Mouse (Mus musculus) kidney, embryonic 15.5 days (tissue): ENCODE results near the gene Gpr35. TPM values are rescaled to one million over a fixed set of nuclear protein-coding genes. Genes with fewer than 3 reads are reported as not detected.
"Not testable (repeated sequence)": the region's sequence is repeated elsewhere in the genome, so short reads cannot be mapped to it uniquely, and the experiment has no call there.

Experiments used
- ATAC-seq: fragments of 200-750 bp; cut with Nextera tagmentation; replicated peaks from 2 replicates; pipeline ENCODE4 v1.8.0; 2017; ENCODE audit warnings: moderate TSS enrichment; ENCODE audit not compliant: low FRiP score
- H3K27ac ChIP-seq: fragments of 300-500 bp; sonication (generic); 2 replicates; pipeline ENCODE4 v1.5.1; 2015; ENCODE audit warnings: mild to moderate bottlenecking, inconsistent platforms
- H3K27me3 ChIP-seq: fragments of 300-500 bp; sonication (generic); 2 replicates; pipeline ENCODE4 v1.6.1; 2015; ENCODE audit warnings: inconsistent platforms
- H3K36me3 ChIP-seq: fragments of 300-500 bp; sonication (generic); 2 replicates; pipeline ENCODE4 v1.6.1; 2015; ENCODE audit warnings: inconsistent platforms
- H3K4me1 ChIP-seq: fragments of 300-500 bp; sonication (generic); 2 replicates; pipeline ENCODE4 v1.6.1; 2015; ENCODE audit warnings: inconsistent platforms
- H3K4me2 ChIP-seq: fragments of 300-500 bp; sonication (generic); 2 replicates; pipeline ENCODE4 v1.6.1; 2015; ENCODE audit warnings: moderate library complexity, mild to moderate bottlenecking, inconsistent platforms
- H3K4me3 ChIP-seq: fragments of 300-500 bp; sonication (generic); replicated peaks from 2 replicates; pipeline ENCODE4 v1.5.1; 2015; ENCODE audit warnings: mild to moderate bottlenecking, inconsistent platforms
- H3K9ac ChIP-seq: fragments of 300-500 bp; sonication (generic); 2 replicates; pipeline ENCODE4 v1.6.1; 2015; ENCODE audit warnings: mild to moderate bottlenecking, inconsistent platforms
- H3K9me3 ChIP-seq: fragments of 300-500 bp; sonication (generic); replicated peaks from 2 replicates; pipeline ENCODE4 v1.6.1; 2016; ENCODE audit warnings: inconsistent platforms
- WGBS: fragments of 180-500 bp; shearing (Covaris S2); methylation state at CpG from one replicate; pipeline ENCODE4 v1.1.7; 2015; ENCODE audit warnings: mixed read lengths; 5-methylcytosine and 5-hydroxymethylcytosine counted together
- polyA plus RNA-seq: library from polyadenylated mRNA; unstranded; fragments of >200 nt; fragmentation: Nextera tagmentation; extraction: Ambion mirVana; gene quantifications from 2 replicates; pipeline ENCODE4 v1.2.1, GENCODE M21; 2015

The Gpr35 gene
- polyA plus RNA-seq, 1 experiment from 2014 or later: 0.56 TPM

GRCm38 (mm10) chr1:92970791-92971190 lies 20.1 kb downstream of the Gpr35 start:
- not testable (repeated sequence) for ATAC-seq, H3K4me2 ChIP-seq, H3K27me3 ChIP-seq, H3K36me3 ChIP-seq, H3K4me1 ChIP-seq, H3K4me3 ChIP-seq, H3K9me3 ChIP-seq, H3K27ac ChIP-seq, H3K9ac ChIP-seq
- WGBS: 85% methylated on average over 6 of the region's 6 CpGs

- Histone ChIP-seq H3K4me3 (no peak overlapping the region), H3K9me3 (no peaks in the 10 kb centered on the region), H3K4me1 (peaks cover 8% of the 10 kb centered on the region; the same call in 1 of the 2 replicates), H3K9ac (no peak overlapping the region), H3K27ac (no peak overlapping the region), H3K36me3 (no peaks in the 10 kb centered on the region), H3K27me3 (no peaks in the 10 kb centered on the region), H3K4me2 (no peak overlapping the region)
- ATAC-seq: no peak
- 81% methylated on average over 7 of the region's 7 CpGs for WGBS
Measured at GRCm38 (mm10) chr1:92971879-92972795, 21.5 kb downstream of the Gpr35 start.

- no peak; the same call in 1 of the 2 replicates for ATAC-seq
- WGBS: 56% methylated on average over 1 of the region's 1 CpGs
- no peak overlapping the region for H3K4me2 ChIP-seq
- H3K36me3 ChIP-seq: no peaks in the 10 kb centered on the region
- H3K27me3 ChIP-seq: no peaks in the 10 kb centered on the region
- no peaks in the 10 kb centered on the region for H3K9me3 ChIP-seq
- H3K9ac ChIP-seq: no peak overlapping the region
- peaks cover 8% of the 10 kb centered on the region; the same call in 1 of the 2 replicates for H3K4me1 ChIP-seq
- H3K4me3 ChIP-seq: no peak overlapping the region
- no peak overlapping the region for H3K27ac ChIP-seq
Measured at GRCm38 (mm10) chr1:92972854-92973253, 22.2 kb downstream of the Gpr35 start.

DNA sequence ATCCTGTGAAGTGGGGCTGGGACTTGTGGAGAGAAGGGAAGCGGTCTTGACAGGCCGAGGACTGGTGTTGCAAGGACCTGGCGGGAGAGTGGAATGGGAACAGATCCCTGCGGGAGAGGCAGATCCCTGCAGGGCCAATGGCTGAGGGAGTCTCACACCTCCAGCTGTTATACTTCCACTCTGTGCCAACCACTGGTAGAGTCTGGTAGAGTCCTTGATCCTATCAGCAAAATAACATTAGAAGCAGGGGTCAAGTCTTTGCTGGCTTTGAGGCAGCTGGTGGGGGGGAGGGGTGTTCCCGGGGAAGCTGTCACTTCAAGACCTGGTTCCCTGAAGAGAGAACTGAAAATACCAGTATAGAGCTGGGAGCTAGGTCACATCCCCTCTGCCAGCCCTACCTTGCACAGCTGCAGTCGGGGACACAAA lies 25.5 kb downstream of the Gpr35 start:
- Histone ChIP-seq H3K9ac (no peak overlapping the region), H3K27me3 (0 out of 2 replicates have a peak, but pooled peaks cover 9% of the 10 kb centered on the region), H3K27ac (no peak overlapping the region), H3K4me3 (no peak overlapping the region), H3K36me3 (no peaks in the 10 kb centered on the region), H3K9me3 (no peaks in the 10 kb centered on the region), H3K4me2 (no peak overlapping the region), H3K4me1 (peaks cover 21% of the 10 kb centered on the region; the same call in 1 of the 2 replicates)
- WGBS: 31% methylated on average over 6 of the region's 6 CpGs
- ATAC-seq: no peak; the same call in 1 of the 2 replicates

DNA sequence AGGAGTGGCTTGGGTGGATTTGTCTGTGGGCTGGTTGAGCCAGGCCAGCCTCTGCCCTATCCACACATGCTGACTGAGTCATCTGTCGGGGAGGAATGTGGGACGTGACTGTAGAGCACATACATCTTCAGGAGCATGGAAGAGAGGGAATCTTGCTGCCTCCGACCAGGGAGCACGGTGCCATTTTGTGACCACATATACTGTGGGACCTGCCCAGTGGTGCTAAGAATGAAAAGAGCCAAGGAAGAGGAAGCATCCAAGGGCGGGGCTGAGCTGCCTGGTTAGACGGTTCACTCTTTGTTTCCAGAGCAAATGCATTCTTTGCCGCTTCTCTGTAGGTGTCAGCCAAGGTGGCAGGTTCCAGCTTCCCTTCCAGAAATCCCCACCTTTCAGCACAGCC lies 28.0 kb downstream of the Gpr35 start:
- 0 out of 2 replicates have a peak, but pooled peaks cover 9% of the 10 kb centered on the region for H3K27me3 ChIP-seq

DNA sequence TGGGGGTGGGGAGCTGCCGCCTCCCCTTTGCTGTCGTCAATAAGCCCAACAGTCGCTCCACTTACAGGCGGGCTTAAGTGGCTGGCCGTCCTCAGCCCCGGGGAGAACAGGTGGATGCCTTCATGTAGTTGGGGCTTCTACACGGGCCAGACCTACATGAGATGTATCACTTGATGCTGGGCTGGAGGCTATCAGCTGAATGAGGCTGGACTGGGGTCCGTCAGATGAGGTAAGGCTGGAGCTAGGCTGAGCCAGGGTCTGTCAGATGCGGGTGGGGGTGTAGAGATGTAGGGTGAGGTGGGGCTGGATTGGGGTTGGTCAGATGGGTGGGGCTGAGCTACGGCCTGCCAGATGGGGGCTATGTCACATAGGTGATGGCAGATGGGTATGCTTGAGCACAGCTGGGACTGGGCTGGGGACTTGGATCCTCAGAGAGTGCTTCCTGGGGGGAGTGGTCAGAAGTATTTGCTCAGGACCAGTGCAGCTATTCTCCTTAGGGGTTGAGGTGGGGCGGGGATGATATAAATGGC lies 28.5 kb downstream of the Gpr35 start:
- 23% methylated on average over 11 of the region's 11 CpGs for WGBS
- 0 out of 2 replicates have a peak, but pooled peaks have one; percentile 17 for ATAC-seq
- H3K9me3 ChIP-seq: no peaks in the 10 kb centered on the region
- peaks cover 19% of the 10 kb centered on the region; the same call in 1 of the 2 replicates for H3K4me1 ChIP-seq
- H3K27me3 ChIP-seq: 0 out of 2 replicates have a peak, but pooled peaks cover 9% of the 10 kb centered on the region
- no peak overlapping the region for H3K4me2 ChIP-seq
- H3K27ac ChIP-seq: no peak overlapping the region
- no peaks in the 10 kb centered on the region for H3K36me3 ChIP-seq
- no peak overlapping the region for H3K9ac ChIP-seq
- H3K4me3 ChIP-seq: no peak overlapping the region

More for the DNA sequence above, 28.0 kb downstream of the Gpr35 start:
- no peak overlapping the region for H3K4me2 ChIP-seq
- 51% methylated on average over 7 of the region's 7 CpGs for WGBS
- no peaks in the 10 kb centered on the region for H3K9me3 ChIP-seq
- H3K36me3 ChIP-seq: no peaks in the 10 kb centered on the region
- peaks cover 19% of the 10 kb centered on the region; the same call in 1 of the 2 replicates for H3K4me1 ChIP-seq
- ATAC-seq: no peak
- no peak overlapping the region for H3K4me3 ChIP-seq
- H3K9ac ChIP-seq: no peak overlapping the region
- no peak overlapping the region for H3K27ac ChIP-seq

DNA sequence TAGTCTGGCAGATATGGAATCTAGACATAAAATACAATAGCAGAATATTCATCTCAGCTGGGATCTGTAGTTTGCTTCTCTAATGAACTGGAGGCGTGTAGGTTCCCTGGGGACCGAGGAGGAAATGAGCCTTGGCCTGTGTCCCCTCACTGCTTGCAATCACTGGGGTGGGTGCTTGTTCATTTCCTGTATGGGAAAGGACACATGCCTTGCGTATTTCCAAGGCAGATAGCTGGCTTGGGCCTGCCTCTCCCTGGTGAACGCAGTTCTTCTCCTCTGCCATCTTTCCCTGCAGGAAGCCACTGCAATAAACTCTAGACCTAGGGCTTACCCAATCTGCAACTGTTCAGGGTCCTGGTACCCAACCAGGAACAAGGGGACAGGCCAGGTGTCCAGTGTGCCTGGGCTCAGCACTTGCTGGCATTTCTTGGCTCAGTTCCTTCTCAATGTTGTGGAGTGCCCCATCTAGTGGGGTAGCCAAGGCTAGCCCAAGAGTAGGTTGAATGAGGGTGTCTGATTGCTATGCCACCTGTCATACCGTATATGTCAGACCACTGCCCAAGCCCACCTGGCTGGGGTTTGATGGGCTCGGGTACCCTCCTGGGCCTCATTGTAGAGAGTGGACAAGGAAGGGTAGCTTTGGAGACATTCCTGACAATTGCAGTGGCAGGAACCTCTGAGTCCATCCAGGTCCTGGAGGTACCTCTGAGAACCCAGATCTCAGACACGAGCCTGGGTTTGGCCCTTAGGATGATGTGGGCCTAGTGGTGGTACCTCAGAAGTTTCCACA lies 30.6 kb downstream of the Gpr35 start:
- no peaks in the 10 kb centered on the region for H3K36me3 ChIP-seq
- no peak overlapping the region for H3K4me3 ChIP-seq
- H3K4me2 ChIP-seq: no peak overlapping the region
- peak overlapping the region; percentile 5; the same call in 1 of the 2 replicates for H3K27ac ChIP-seq
- peaks cover 16% of the 10 kb centered on the region; the same call in 1 of the 2 replicates for H3K4me1 ChIP-seq
- H3K27me3 ChIP-seq: 0 out of 2 replicates have a peak, but pooled peaks cover 9% of the 10 kb centered on the region
- no peak overlapping the region for H3K9ac ChIP-seq
- 71% methylated on average over 7 of the region's 7 CpGs for WGBS
- no peaks in the 10 kb centered on the region for H3K9me3 ChIP-seq
- ATAC-seq: no peak

DNA sequence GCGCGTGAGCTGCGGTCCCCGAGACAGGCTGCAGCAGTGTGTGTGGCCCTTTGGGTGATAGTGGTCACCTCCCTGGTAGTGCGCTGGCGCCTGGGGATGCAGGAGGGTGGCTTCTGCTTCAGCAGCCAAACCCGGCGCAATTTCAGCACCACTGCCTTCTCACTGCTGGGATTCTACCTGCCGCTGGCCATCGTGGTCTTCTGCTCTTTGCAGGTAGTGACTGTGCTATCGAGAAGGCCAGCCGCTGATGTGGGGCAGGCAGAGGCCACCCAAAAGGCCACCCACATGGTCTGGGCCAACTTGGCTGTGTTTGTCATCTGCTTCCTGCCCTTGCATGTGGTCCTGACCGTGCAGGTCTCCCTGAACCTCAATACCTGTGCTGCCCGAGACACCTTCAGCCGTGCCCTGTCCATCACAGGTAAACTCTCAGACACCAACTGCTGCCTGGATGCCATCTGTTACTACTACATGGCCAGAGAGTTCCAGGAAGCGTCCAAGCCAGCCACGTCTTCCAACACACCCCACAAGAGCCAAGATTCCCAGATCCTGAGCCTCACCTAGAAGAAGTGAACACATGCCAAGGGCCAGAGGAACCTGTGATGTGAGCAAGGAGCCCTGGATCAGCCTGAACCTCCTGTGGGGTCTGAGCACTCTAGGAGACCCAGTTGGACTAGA lies 32.4 kb downstream of the Gpr35 start:
- no peak overlapping the region for H3K4me2 ChIP-seq
- no peaks in the 10 kb centered on the region for H3K9me3 ChIP-seq
- no peak overlapping the region for H3K27ac ChIP-seq
- H3K4me3 ChIP-seq: no peak overlapping the region
- ATAC-seq: no peak
- H3K27me3 ChIP-seq: 0 out of 2 replicates have a peak, but pooled peaks cover 9% of the 10 kb centered on the region
- 91% methylated on average over 17 of the region's 17 CpGs for WGBS
- H3K4me1 ChIP-seq: peaks cover 15% of the 10 kb centered on the region; the same call in 1 of the 2 replicates
- H3K9ac ChIP-seq: no peak overlapping the region
- no peaks in the 10 kb centered on the region for H3K36me3 ChIP-seq

- no peaks in the 10 kb centered on the region for H3K27me3 ChIP-seq
- H3K9ac ChIP-seq: no peak overlapping the region
- H3K9me3 ChIP-seq: no peaks in the 10 kb centered on the region
- 87% methylated on average over 5 of the region's 5 CpGs for WGBS
- 0 out of 2 replicates have a peak, but pooled peaks cover 6% of the 10 kb centered on the region for H3K4me1 ChIP-seq
- H3K27ac ChIP-seq: no peak overlapping the region
- H3K4me3 ChIP-seq: no peak overlapping the region
- no peak for ATAC-seq
- no peaks in the 10 kb centered on the region for H3K36me3 ChIP-seq
- H3K4me2 ChIP-seq: no peak overlapping the region
Measured at GRCm38 (mm10) chr1:92984999-92985398, 34.3 kb downstream of the Gpr35 start.

- 76% methylated on average over 4 of the region's 4 CpGs for WGBS
- Histone ChIP-seq H3K4me3 (no peak overlapping the region), H3K27me3 (no peaks in the 10 kb centered on the region), H3K4me1 (no peaks in the 10 kb centered on the region), H3K9ac (no peak overlapping the region), H3K9me3 (no peaks in the 10 kb centered on the region), H3K36me3 (no peaks in the 10 kb centered on the region), H3K27ac (no peak overlapping the region), H3K4me2 (no peak overlapping the region)
- ATAC-seq: no peak
Measured at GRCm38 (mm10) chr1:92988894-92989293, 38.2 kb downstream of the Gpr35 start.

- ATAC-seq: no peak
- H3K9ac ChIP-seq: no peak overlapping the region
- no peak overlapping the region for H3K4me3 ChIP-seq
- H3K9me3 ChIP-seq: no peaks in the 10 kb centered on the region
- H3K4me2 ChIP-seq: no peak overlapping the region
- H3K27ac ChIP-seq: no peak overlapping the region
- 42% methylated on average over 4 of the region's 4 CpGs for WGBS
- no peaks in the 10 kb centered on the region for H3K27me3 ChIP-seq
- no peaks in the 10 kb centered on the region for H3K36me3 ChIP-seq
- no peaks in the 10 kb centered on the region for H3K4me1 ChIP-seq
Measured at GRCm38 (mm10) chr1:92989891-92990290, 39.2 kb downstream of the Gpr35 start.
